Mouse (Mus musculus): ENCODE data around the gene Ankrd44. TPM values are rescaled to one million over a fixed set of nuclear protein-coding genes. Genes with fewer than 3 reads are reported as not detected.

The Ankrd44 gene
- polyA plus RNA-seq, 1 experiment from 2014 or later: 4.8 TPM

DNA sequence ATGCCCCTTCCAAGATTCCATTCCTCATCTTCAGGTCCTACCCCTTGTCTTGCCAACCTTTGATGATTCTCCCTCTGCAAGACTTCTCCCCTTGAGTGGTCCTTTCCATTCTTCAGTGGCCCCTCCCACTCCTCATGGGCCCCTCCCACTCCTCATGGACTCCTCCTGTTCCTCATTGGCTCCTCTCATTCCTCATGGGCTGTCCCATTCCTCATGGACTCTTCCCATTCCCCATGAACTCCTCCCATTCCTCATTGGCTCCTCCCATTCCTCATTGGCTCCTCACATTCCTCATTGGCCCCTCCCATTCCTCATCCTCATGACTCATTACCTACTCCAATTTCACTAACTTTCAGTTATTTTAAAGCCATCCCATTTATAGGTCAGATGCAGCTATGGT, 166.3 kb downstream of the Ankrd44 start:
- Histone ChIP-seq H3K9me3 (replicated peaks; ENCODE audit: control insufficient read depth, low read length) (no peaks in the 10 kb centered on the region), H3K36me3 (ENCODE audit: control insufficient read depth, insufficient read depth) (no peaks in the 10 kb centered on the region), H3K4me3 (ENCODE audit: low read depth, low read length) (no peak overlapping the region), H3K9ac (ENCODE audit: low read depth, low read length) (no peak overlapping the region), H3K27ac (ENCODE audit: low read length) (no peak overlapping the region), H3K4me2 (ENCODE audit: low read depth, low read length) (no peak overlapping the region), H3K27me3 (ENCODE audit: control insufficient read depth, insufficient read depth, low read depth, low read length) (no peaks in the 10 kb centered on the region), H3K4me1 (ENCODE audit: control insufficient read depth, low read depth, low read length) (no peaks in the 10 kb centered on the region)
- ATAC-seq (ENCODE audit: low read depth): no peak

DNA sequence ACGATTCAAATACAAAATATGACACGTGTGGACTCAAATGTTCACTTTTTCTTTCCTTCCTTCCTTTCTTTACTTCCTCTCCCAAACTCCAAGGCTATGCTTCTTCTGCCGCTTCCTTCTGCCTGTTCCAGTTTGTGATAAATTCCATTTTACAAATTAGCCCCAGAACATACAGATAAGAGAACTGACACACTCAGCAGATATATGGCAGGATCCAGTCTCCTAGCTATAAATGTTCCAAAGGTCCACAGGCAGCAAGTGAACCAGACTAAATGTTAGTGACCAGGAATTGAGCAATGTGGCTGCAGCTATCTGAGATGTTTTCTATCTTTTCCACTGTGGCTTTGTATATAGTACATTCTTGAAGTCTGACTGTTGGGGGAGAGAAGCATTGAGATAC, 168.9 kb downstream of the Ankrd44 start:
- H3K27me3 ChIP-seq (ENCODE audit: control insufficient read depth, insufficient read depth, low read depth, low read length): no peaks in the 10 kb centered on the region
- no peak overlapping the region for H3K4me2 ChIP-seq (ENCODE audit: low read depth, low read length)
- no peak overlapping the region for H3K4me3 ChIP-seq (ENCODE audit: low read depth, low read length)
- no peak overlapping the region for H3K9ac ChIP-seq (ENCODE audit: low read depth, low read length)
- H3K27ac ChIP-seq (ENCODE audit: low read length): no peak overlapping the region
- WGBS (ENCODE audit: insufficient replicate concordance): 38% methylated on average over 3 of the region's 3 CpGs
- H3K4me1 ChIP-seq (ENCODE audit: control insufficient read depth, low read depth, low read length): no peaks in the 10 kb centered on the region
- no peak; the same call in 1 of the 2 replicates for ATAC-seq (ENCODE audit: low read depth)
- H3K9me3 ChIP-seq (replicated peaks; ENCODE audit: control insufficient read depth, low read length): no peaks in the 10 kb centered on the region
- no peaks in the 10 kb centered on the region for H3K36me3 ChIP-seq (ENCODE audit: control insufficient read depth, insufficient read depth)

DNA sequence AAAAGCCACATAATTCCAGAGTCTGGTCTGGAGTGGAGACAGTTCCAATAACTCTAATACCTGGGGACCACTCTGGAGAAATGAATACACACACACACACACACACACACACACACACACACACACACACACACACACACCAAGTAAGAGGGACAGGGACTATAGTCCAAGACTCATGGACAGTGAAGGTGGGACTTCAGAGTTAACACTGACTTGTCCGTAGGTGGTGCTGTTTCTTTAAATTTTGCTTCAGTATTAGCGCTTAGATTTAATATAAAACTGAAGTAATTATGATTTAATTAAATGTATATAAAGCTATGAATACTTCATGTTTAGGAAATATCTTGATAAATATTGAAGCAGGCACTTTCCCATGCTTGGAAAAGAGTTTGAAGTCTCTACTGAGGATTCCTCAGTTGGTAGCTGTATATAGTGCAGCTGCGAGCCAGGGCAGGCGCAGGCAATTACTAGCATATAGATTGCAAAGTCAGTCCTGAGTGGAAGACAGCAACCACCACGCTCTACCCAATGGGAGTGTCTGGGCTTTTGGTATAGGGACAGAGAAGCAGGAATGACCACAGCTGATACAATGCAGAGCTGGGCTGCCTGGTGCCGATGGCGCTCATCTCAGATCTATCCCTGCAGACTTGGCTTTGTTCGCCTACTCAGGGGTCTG, 170.4 kb downstream of the Ankrd44 start:
- H3K36me3 ChIP-seq (ENCODE audit: control insufficient read depth, insufficient read depth): no peaks in the 10 kb centered on the region
- H3K27me3 ChIP-seq (ENCODE audit: control insufficient read depth, insufficient read depth, low read depth, low read length): no peaks in the 10 kb centered on the region
- H3K9ac ChIP-seq (ENCODE audit: low read depth, low read length): no peak overlapping the region
- no peak overlapping the region for H3K4me3 ChIP-seq (ENCODE audit: low read depth, low read length)
- no peaks in the 10 kb centered on the region for H3K4me1 ChIP-seq (ENCODE audit: control insufficient read depth, low read depth, low read length)
- 73% methylated on average over 8 of the region's 8 CpGs for WGBS (ENCODE audit: insufficient replicate concordance)
- ATAC-seq (ENCODE audit: low read depth): no peak
- H3K9me3 ChIP-seq (replicated peaks; ENCODE audit: control insufficient read depth, low read length): no peaks in the 10 kb centered on the region
- H3K4me2 ChIP-seq (ENCODE audit: low read depth, low read length): no peak overlapping the region
- H3K27ac ChIP-seq (ENCODE audit: low read length): no peak overlapping the region

DNA sequence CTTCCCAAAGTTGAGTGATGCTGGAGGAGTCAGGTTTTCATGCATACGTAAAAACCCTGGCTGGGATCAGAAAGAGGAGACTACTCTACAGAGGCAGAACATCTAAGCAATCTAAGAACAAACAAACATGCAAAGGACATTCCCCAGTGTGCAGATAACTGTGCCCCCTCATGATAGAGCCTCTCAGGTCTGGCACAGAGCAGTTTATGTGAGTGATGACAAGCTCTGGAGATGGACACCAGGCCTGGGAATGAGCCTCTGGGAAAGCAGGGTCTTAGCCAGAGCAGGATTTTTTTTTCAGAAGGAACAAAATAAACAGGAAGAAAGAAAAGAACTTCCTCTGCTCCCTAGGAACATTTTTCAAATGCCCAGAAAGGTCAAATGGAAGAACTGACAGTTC, 176.2 kb downstream of the Ankrd44 start:
- H3K27me3 ChIP-seq (ENCODE audit: control insufficient read depth, insufficient read depth, low read depth, low read length): no peaks in the 10 kb centered on the region
- H3K9me3 ChIP-seq (replicated peaks; ENCODE audit: control insufficient read depth, low read length): no peaks in the 10 kb centered on the region
- H3K4me3 ChIP-seq (ENCODE audit: low read depth, low read length): no peak overlapping the region
- no peak overlapping the region for H3K27ac ChIP-seq (ENCODE audit: low read length)
- H3K4me2 ChIP-seq (ENCODE audit: low read depth, low read length): no peak overlapping the region
- H3K36me3 ChIP-seq (ENCODE audit: control insufficient read depth, insufficient read depth): no peaks in the 10 kb centered on the region
- H3K9ac ChIP-seq (ENCODE audit: low read depth, low read length): no peak overlapping the region
- no peaks in the 10 kb centered on the region for H3K4me1 ChIP-seq (ENCODE audit: control insufficient read depth, low read depth, low read length)
- 52% methylated on average over 1 of the region's 1 CpGs for WGBS (ENCODE audit: insufficient replicate concordance)
- no peak for ATAC-seq (ENCODE audit: low read depth)

DNA sequence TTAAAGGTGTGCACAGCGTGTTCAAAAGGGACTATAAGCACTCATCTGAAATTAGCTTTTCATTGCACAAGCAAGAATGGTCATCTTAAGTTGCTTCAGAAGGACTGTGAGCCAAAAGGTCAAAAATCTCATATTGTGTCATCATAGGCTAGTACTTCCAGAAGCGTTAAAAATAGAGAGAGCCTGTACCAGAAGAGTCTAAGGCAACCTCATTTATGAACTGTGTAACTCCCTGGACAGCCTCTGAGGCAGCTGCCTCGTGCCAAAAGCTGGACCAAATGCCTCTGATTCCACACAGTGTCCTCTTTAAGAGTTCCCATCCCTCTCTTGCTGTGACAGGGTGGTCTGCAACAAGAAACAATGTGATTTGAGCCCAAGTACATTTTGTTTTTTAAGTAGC, 176.7 kb downstream of the Ankrd44 start:
- Histone ChIP-seq H3K4me2 (ENCODE audit: low read depth, low read length) (no peak overlapping the region), H3K9me3 (replicated peaks; ENCODE audit: control insufficient read depth, low read length) (no peaks in the 10 kb centered on the region), H3K27ac (ENCODE audit: low read length) (no peak overlapping the region), H3K27me3 (ENCODE audit: control insufficient read depth, insufficient read depth, low read depth, low read length) (no peaks in the 10 kb centered on the region), H3K4me3 (ENCODE audit: low read depth, low read length) (no peak overlapping the region), H3K36me3 (ENCODE audit: control insufficient read depth, insufficient read depth) (no peaks in the 10 kb centered on the region), H3K9ac (ENCODE audit: low read depth, low read length) (no peak overlapping the region), H3K4me1 (ENCODE audit: control insufficient read depth, low read depth, low read length) (no peaks in the 10 kb centered on the region)
- WGBS (ENCODE audit: insufficient replicate concordance): 48% methylated on average over 3 of the region's 3 CpGs
- ATAC-seq (ENCODE audit: low read depth): no peak

DNA sequence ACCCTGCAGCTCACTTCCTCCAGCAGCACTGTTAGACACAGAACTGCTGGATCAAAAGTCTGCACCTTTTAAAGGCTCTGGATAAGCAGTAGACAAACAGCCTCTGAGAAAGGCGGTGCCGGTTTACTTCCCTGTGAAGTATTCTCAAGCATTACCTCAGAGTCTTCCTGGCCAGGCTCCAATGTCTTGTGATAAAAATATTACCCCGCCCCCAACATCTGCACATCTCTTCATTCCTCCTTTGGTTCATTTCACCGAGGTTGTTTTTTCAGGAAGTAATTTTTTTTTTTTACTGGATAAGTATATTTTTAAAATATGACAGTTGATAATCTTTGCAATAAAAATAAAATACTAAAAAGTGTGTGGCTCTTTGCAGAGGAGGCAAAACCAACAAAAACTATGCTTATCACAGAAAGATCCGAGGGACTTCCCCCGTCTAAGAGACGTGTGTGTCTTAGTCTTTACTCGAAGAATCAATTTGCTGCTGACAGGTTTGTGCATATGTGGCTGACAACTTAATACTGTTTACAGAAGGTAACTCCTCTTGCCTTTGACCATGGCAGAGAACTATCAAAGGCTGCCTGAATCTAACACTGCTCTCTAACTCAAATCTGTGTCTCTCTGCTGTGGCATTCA, 178.3 kb downstream of the Ankrd44 start:
- Histone ChIP-seq H3K4me3 (ENCODE audit: low read depth, low read length) (no peak overlapping the region), H3K4me1 (ENCODE audit: control insufficient read depth, low read depth, low read length) (no peaks in the 10 kb centered on the region), H3K27ac (ENCODE audit: low read length) (no peak overlapping the region), H3K4me2 (ENCODE audit: low read depth, low read length) (no peak overlapping the region), H3K36me3 (ENCODE audit: control insufficient read depth, insufficient read depth) (no peaks in the 10 kb centered on the region), H3K27me3 (ENCODE audit: control insufficient read depth, insufficient read depth, low read depth, low read length) (no peaks in the 10 kb centered on the region), H3K9ac (ENCODE audit: low read depth, low read length) (no peak overlapping the region), H3K9me3 (replicated peaks; ENCODE audit: control insufficient read depth, low read length) (no peaks in the 10 kb centered on the region)
- no peak for ATAC-seq (ENCODE audit: low read depth)
- 17% methylated on average over 8 of the region's 8 CpGs for WGBS (ENCODE audit: insufficient replicate concordance)

DNA sequence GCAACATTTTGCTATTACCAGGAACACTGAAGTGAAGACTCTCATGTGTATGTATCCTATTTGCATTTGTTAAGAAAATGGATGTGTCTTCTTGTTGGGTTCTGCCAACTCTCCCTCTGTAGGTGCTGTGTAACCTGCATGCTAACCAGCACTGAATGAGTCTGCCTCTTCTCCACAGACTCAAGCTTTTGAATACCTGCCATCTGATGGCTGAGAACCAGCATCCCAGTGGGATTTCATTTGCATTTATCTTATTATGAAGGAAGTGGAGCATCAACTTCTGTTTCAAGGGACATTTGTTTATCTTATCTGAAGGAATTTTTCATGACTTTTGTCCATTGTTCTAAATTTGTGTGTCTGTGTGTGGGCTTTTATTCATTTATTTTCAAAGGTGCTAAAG, 180.5 kb downstream of the Ankrd44 start:
- Histone ChIP-seq H3K4me3 (ENCODE audit: low read depth, low read length) (no peak overlapping the region), H3K9ac (ENCODE audit: low read depth, low read length) (no peak overlapping the region), H3K4me1 (ENCODE audit: control insufficient read depth, low read depth, low read length) (no peaks in the 10 kb centered on the region), H3K36me3 (ENCODE audit: control insufficient read depth, insufficient read depth) (no peaks in the 10 kb centered on the region), H3K4me2 (ENCODE audit: low read depth, low read length) (no peak overlapping the region), H3K27me3 (ENCODE audit: control insufficient read depth, insufficient read depth, low read depth, low read length) (no peaks in the 10 kb centered on the region), H3K9me3 (replicated peaks; ENCODE audit: control insufficient read depth, low read length) (no peaks in the 10 kb centered on the region), H3K27ac (ENCODE audit: low read length) (no peak overlapping the region)
- no peak for ATAC-seq (ENCODE audit: low read depth)

DNA sequence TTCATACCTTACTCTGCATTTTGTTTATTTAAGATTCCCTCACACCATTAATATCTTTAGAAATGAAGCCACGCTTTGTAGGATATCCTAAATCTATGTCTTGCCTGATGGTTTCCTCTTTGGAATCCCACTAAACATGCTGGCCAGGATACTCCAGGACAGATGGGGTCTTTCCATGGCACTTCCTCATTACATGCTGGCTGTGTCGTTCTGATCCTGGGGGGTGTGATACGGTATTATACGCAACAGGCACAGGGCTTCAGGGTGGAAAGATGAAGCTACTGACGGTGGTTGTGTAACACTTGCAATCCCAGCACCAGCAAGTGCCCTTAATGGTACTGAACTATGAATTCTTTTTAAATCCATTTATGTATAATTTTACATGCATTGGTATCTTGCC, 182.0 kb downstream of the Ankrd44 start:
- Histone ChIP-seq H3K4me2 (ENCODE audit: low read depth, low read length) (no peak overlapping the region), H3K36me3 (ENCODE audit: control insufficient read depth, insufficient read depth) (no peaks in the 10 kb centered on the region), H3K9ac (ENCODE audit: low read depth, low read length) (no peak overlapping the region), H3K4me3 (ENCODE audit: low read depth, low read length) (no peak overlapping the region), H3K27ac (ENCODE audit: low read length) (no peak overlapping the region), H3K4me1 (ENCODE audit: control insufficient read depth, low read depth, low read length) (no peaks in the 10 kb centered on the region), H3K27me3 (ENCODE audit: control insufficient read depth, insufficient read depth, low read depth, low read length) (no peaks in the 10 kb centered on the region), H3K9me3 (replicated peaks; ENCODE audit: control insufficient read depth, low read length) (no peaks in the 10 kb centered on the region)
- WGBS (ENCODE audit: insufficient replicate concordance): 60% methylated on average over 5 of the region's 5 CpGs
- no peak for ATAC-seq (ENCODE audit: low read depth)

DNA sequence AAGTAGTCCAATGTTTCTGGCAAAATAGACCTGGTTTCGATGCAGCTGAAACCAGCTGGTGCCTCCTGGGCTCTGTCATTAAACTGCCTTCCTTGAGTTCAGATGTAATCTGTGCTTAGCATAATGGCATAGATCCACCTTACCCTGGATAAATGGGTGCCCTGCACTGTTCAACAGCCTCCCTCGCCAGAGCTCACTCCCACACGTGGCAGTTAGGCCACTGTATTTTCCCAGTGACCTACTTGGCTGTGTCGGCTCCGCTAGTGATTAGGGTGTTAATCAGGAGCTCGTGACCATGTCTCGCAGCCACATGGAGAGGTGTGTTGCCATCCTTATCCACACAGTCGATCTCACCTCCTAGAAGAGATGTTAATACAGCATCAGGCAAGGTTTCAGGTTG, 183.1 kb downstream of the Ankrd44 start:
- Histone ChIP-seq H3K9ac (ENCODE audit: low read depth, low read length) (no peak overlapping the region), H3K27ac (ENCODE audit: low read length) (no peak overlapping the region), H3K36me3 (ENCODE audit: control insufficient read depth, insufficient read depth) (no peaks in the 10 kb centered on the region), H3K4me2 (ENCODE audit: low read depth, low read length) (no peak overlapping the region), H3K4me3 (ENCODE audit: low read depth, low read length) (no peak overlapping the region), H3K27me3 (ENCODE audit: control insufficient read depth, insufficient read depth, low read depth, low read length) (no peaks in the 10 kb centered on the region), H3K9me3 (replicated peaks; ENCODE audit: control insufficient read depth, low read length) (no peaks in the 10 kb centered on the region), H3K4me1 (ENCODE audit: control insufficient read depth, low read depth, low read length) (no peaks in the 10 kb centered on the region)
- WGBS (ENCODE audit: insufficient replicate concordance): 62% methylated on average over 8 of the region's 8 CpGs
- no peak for ATAC-seq (ENCODE audit: low read depth)

Measured in liver, embryonic 16.5 days (tissue).